Mouse (Mus musculus): ENCODE measurements around the gene Hddc3. TPM values are rescaled to one million over a fixed set of nuclear protein-coding genes. Genes with fewer than 3 reads are reported as not detected.

Hddc3 gene
- total RNA-seq, 2 experiments from 2014 or later, result 40.9 to 42.1 TPM

- DNase-seq, result no peak
Measured at GRCm38 (mm10) chr7:80398654-80399444, 55.9 kb downstream of the Hddc3 start.

- peak; percentile 50 for DNase-seq
Measured at GRCm38 (mm10) chr7:80400099-80400498, 57.2 kb downstream of the Hddc3 start.

Other genes starting within 250 kb of the Hddc3 start
- gene Idh2, start 227.7 kb upstream of the Hddc3 start, total RNA-seq (2021), result 1,000 to 10,000 TPM; 1,640 to 1,742 TPM
- 10 to 100 TPM; 14.3 to 16.1 TPM for gene Sema4b, start 156.3 kb upstream of the Hddc3 start, total RNA-seq (2021)
- gene Cib1, start 110.3 kb upstream of the Hddc3 start, total RNA-seq (2021), result 10 to 100 TPM; 26.2 to 27.7 TPM
- 1 to 10 TPM; 2.5 to 2.6 TPM for gene Gdpgp1, start 110.2 kb upstream of the Hddc3 start, total RNA-seq (2021)
- gene Ttll13, start 96.7 kb upstream of the Hddc3 start, total RNA-seq (2021), result under 1 TPM; 0.47 to 0.86 TPM
- 10 to 100 TPM; 23.5 to 24.8 TPM for gene Ngrn, start 81.9 kb upstream of the Hddc3 start, total RNA-seq (2021)
- 10 to 100 TPM; 10.6 TPM for gene Vps33b, start 73.5 kb upstream of the Hddc3 start, total RNA-seq (2021)
- 100 to 1,000 TPM; 132 to 141 TPM for gene Prc1, start 48.7 kb upstream of the Hddc3 start, total RNA-seq (2021)
- 1 to 10 TPM; 8.5 to 9.5 TPM for gene Rccd1, start 18.6 kb upstream of the Hddc3 start, total RNA-seq (2021)
- gene Unc45a, start 2.1 kb upstream of the Hddc3 start, total RNA-seq (2021), result 10 to 100 TPM; 22.9 to 24.9 TPM
- 10 to 100 TPM; 65.0 to 65.6 TPM for gene Man2a2, start 28.3 kb downstream of the Hddc3 start, total RNA-seq (2021)
- 10 to 100 TPM; 16.4 to 21.5 TPM for gene Fes, start 44.8 kb downstream of the Hddc3 start, total RNA-seq (2021)
- 100 to 1,000 TPM; 104 to 113 TPM for gene Furin, start 62.3 kb downstream of the Hddc3 start, total RNA-seq (2021)
- 10 to 100 TPM; 15.5 to 16.5 TPM for gene Blm, start 192.0 kb downstream of the Hddc3 start, total RNA-seq (2021)

Data from heart, postnatal 4 days (tissue).